Mouse (Mus musculus): Measurements from ENCODE around the gene Mesp2. TPM values are rescaled to one million over a fixed set of nuclear protein-coding genes. Genes with fewer than 3 reads are reported as not detected.

Gene Mesp2
- polyA plus RNA-seq, 1 experiment from 2014 or later = 0.17 TPM

Other genes starting within 250 kb of the Mesp2 start
- 0.14 TPM in 1 of 2 replicates, not detected in the other for gene Rhcg, start 193.1 kb upstream of the Mesp2 start, polyA plus RNA-seq (2016; fragmentation: Nextera tagmentation; extraction: Ambion mirVana)
- 7.7 and 8.5 TPM in 2 replicates for gene Ticrr, start 150.5 kb upstream of the Mesp2 start, polyA plus RNA-seq (2016; fragmentation: Nextera tagmentation; extraction: Ambion mirVana)
- 4.0 and 4.1 TPM in 2 replicates for gene Kif7, start 95.0 kb upstream of the Mesp2 start, polyA plus RNA-seq (2016; fragmentation: Nextera tagmentation; extraction: Ambion mirVana)
- not detected in 2 replicates for gene Plin1, start 77.8 kb upstream of the Mesp2 start, polyA plus RNA-seq (2016; fragmentation: Nextera tagmentation; extraction: Ambion mirVana)
- gene Pex11a, start 67.6 kb upstream of the Mesp2 start, polyA plus RNA-seq (2016; fragmentation: Nextera tagmentation; extraction: Ambion mirVana) = 7.5 and 7.7 TPM in 2 replicates
- 4.4 and 4.9 TPM in 2 replicates for gene Wdr93, start 67.6 kb upstream of the Mesp2 start, polyA plus RNA-seq (2016; fragmentation: Nextera tagmentation; extraction: Ambion mirVana)
- not detected in 2 replicates for gene Mesp1, start 16.9 kb upstream of the Mesp2 start, polyA plus RNA-seq (2016; fragmentation: Nextera tagmentation; extraction: Ambion mirVana)
- 6.7 and 9.7 TPM in 2 replicates for gene Anpep, start 50.3 kb downstream of the Mesp2 start, polyA plus RNA-seq (2016; fragmentation: Nextera tagmentation; extraction: Ambion mirVana)
- 33.4 and 36.6 TPM in 2 replicates for gene Ap3s2, start 109.9 kb downstream of the Mesp2 start, polyA plus RNA-seq (2016; fragmentation: Nextera tagmentation; extraction: Ambion mirVana)
- 26.4 and 29.5 TPM in 2 replicates for gene Arpin, start 124.6 kb downstream of the Mesp2 start, polyA plus RNA-seq (2016; fragmentation: Nextera tagmentation; extraction: Ambion mirVana)
- 13.5 and 13.7 TPM in 2 replicates for gene Zfp710, start 214.1 kb downstream of the Mesp2 start, polyA plus RNA-seq (2016; fragmentation: Nextera tagmentation; extraction: Ambion mirVana)